Mouse (Mus musculus) ES-E14 (cell line): ENCODE results near the gene Aqp1. TPM values are rescaled to one million over a fixed set of nuclear protein-coding genes. Genes with fewer than 3 reads are reported as not detected.

Experiments used
- DNase-seq: peaks from one replicate; pipeline ENCODE4 v3.0.0-alpha.2; 2013; ENCODE audit warnings: low read depth, low spot score
- H3K27ac ChIP-seq: 2 replicates; pipeline ENCODE4 v1.5.1; 2012; ENCODE audit warnings: low read depth, mild to moderate bottlenecking, low read length, moderate library complexity, mixed read lengths; ENCODE audit not compliant: poor library complexity, insufficient read depth, severe bottlenecking
- H3K36me3 ChIP-seq: 2 replicates; pipeline ENCODE4 v1.6.1; 2012; ENCODE audit warnings: mild to moderate bottlenecking, low read length, moderate library complexity, mixed read lengths; ENCODE audit not compliant: control insufficient read depth, poor library complexity, insufficient read depth, severe bottlenecking
- H3K4me1 ChIP-seq, 2 experiments: fragments of 150-350 bp in 1 of 2; sonication (generic) in 1 of 2; 2 replicates each; pipeline ENCODE4 v1.6.1; 2012; ENCODE audit warnings: low read length in 2 of 2, mild to moderate bottlenecking in 1 of 2, mixed read lengths in 1 of 2; ENCODE audit not compliant: control insufficient read depth in 2 of 2, insufficient read depth in 2 of 2, poor library complexity in 1 of 2
- H3K4me3 ChIP-seq, 2 experiments: fragments of 150-350 bp in 1 of 2; sonication (generic) in 1 of 2; 2 replicates each; pipeline ENCODE4 v1.5.1; 2012; ENCODE audit warnings: low read length in 2 of 2, low read depth in 1 of 2, mild to moderate bottlenecking in 1 of 2, mixed read lengths in 1 of 2; ENCODE audit not compliant: insufficient read depth in 1 of 2, poor library complexity in 1 of 2, severe bottlenecking in 1 of 2
- H3K9ac ChIP-seq: 2 replicates; pipeline ENCODE4 v1.6.1; 2012; ENCODE audit warnings: low read depth, mild to moderate bottlenecking, low read length, mixed read lengths; ENCODE audit not compliant: poor library complexity, insufficient read depth, severe bottlenecking
- H3K9me3 ChIP-seq: fragments of 150-350 bp; sonication (generic); 2 replicates; pipeline ENCODE4 v1.6.1; 2012; ENCODE audit warnings: low read depth, mild to moderate bottlenecking, low read length; ENCODE audit not compliant: control insufficient read depth, insufficient read depth
- CHD2 ChIP-seq: IDR thresholded peaks from 2 replicates; pipeline ENCODE4 v1.6.1; 2014; ENCODE audit warnings: mild to moderate bottlenecking, low read depth, low read length, inconsistent platforms
- HCFC1 ChIP-seq: IDR thresholded peaks from 2 replicates; pipeline ENCODE4 v1.6.1; 2012; ENCODE audit warnings: low read length, inconsistent platforms, borderline replicate concordance; ENCODE audit not compliant: insufficient read depth
- MAFK ChIP-seq: IDR thresholded peaks from 2 replicates; pipeline ENCODE4 v1.6.1; 2014; ENCODE audit warnings: mild to moderate bottlenecking, low read depth, low read length, inconsistent platforms; ENCODE audit not compliant: insufficient read depth
- ZC3H11A ChIP-seq: IDR thresholded peaks from 2 replicates; pipeline ENCODE4 v1.6.1; 2012; ENCODE audit warnings: low read depth, mild to moderate bottlenecking, inconsistent platforms, low read length, borderline replicate concordance
- ZNF384 ChIP-seq: IDR thresholded peaks from 2 replicates; pipeline ENCODE4 v1.6.1; 2012; ENCODE audit warnings: low read depth, low read length, inconsistent platforms
- in situ Hi-C, 2 experiments: fragments of 600-800 bp; cut with MboI; formaldehyde crosslinking; loops; one replicate each; pipeline ENCODE4 v1.15.1; 2025; ENCODE audit warnings: low sequenced_read_pairs in 2 of 2, inconsistent platforms in 1 of 2; ENCODE audit not compliant: unreplicated experiment in 2 of 2
- total RNA-seq: library from RNA; depleted of rRNA; stranded (reverse); fragments of 300-350 nt; gene quantifications from 2 replicates; pipeline ENCODE4 v1.2.3, GENCODE M21; 2012; rRNA removed

The Aqp1 gene
- total RNA-seq = 0.36 TPM in 1 of 2 replicates, not detected in the other

DNA sequence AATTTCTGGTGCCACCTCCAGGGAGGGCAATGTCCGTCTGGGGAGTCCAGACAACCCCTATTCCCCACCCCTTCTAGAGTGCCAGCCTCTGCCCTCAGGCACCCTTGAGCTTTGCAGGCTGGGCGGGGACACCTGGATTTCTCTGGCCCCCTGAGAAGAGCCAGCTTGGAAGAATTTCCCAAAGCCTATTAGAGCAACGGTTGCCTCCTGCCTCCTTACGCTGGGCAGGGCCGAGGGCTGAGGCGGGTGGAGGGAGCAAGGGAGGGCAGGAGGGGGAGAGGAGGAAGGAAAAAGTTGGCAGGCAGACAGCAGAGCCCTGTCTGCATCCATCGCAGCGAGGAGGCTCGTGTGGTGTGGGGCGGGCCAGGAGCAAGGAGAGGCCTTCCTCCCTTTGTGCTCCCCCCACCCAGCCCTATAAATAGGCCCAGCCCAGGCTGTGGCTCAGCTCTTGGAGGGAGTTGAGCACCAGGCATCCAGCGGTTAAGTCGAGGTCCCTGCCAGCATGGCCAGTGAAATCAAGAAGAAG is at the start of gene Aqp1:
Gene Aqp1, plus strand, starts transcription at position 444 of the 526 bp plus-strand sequence.
- TF ChIP-seq ZNF384 (no peak), MAFK (no peak), HCFC1 (no peak), ZC3H11A (no peak), CHD2 (no peak)
- no peaks in the 10 kb centered on the region for H3K4me1 ChIP-seq
- no peaks in the 10 kb centered on the region for H3K9me3 ChIP-seq
- no peak for DNase-seq
- no peak within 1 kb of the TSS for H3K4me3 ChIP-seq
- H3K9ac ChIP-seq = no peak within 1 kb of the TSS
- H3K27ac ChIP-seq = no peak within 1 kb of the TSS
- in situ Hi-C loops = no loop called here
- H3K36me3 ChIP-seq = no peaks in the 10 kb centered on the region

DNA sequence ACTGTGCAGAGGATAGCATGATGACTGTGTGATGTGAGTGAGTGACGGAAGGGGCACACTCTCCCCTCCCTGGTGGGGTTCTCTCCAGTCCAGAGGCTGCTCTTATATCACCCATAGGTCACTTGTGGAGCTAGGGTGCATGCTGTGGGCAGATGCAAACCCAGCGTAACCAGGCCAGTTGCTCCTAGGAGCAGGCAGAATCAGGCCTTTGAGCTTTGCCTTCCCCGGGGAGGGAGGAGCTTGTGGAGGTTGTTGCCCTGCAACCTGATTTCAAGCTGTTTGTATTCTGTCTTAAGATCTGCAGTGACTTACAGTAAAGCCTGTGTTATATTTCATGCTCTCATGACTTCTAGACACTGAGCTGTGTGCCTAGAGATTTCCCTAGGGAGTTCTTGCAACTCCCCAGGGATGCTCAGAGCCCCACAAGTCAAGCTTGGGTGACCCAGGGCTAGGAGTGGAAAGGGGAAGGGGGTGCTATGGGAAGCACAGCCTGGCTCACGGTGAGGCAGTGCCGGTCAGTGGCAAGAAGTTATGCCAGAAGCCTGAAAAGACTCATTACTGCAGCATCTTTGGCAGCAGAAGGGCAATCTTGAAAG is 48.1 kb upstream of the Aqp1 start:
- no peaks in the 10 kb centered on the region for H3K36me3 ChIP-seq
- H3K4me3 ChIP-seq = no peak overlapping the region
- DNase-seq = no peak
- no peaks in the 10 kb centered on the region for H3K9me3 ChIP-seq
- TF ChIP-seq CHD2 = no peak
- TF ChIP-seq HCFC1 = no peak
- no peak for TF ChIP-seq ZC3H11A
- no peak for TF ChIP-seq MAFK
- TF ChIP-seq ZNF384 = no peak
- H3K9ac ChIP-seq = no peak overlapping the region
- H3K27ac ChIP-seq = no peak overlapping the region
- no peaks in the 10 kb centered on the region for H3K4me1 ChIP-seq
- in situ Hi-C loops = no loop called here

DNA sequence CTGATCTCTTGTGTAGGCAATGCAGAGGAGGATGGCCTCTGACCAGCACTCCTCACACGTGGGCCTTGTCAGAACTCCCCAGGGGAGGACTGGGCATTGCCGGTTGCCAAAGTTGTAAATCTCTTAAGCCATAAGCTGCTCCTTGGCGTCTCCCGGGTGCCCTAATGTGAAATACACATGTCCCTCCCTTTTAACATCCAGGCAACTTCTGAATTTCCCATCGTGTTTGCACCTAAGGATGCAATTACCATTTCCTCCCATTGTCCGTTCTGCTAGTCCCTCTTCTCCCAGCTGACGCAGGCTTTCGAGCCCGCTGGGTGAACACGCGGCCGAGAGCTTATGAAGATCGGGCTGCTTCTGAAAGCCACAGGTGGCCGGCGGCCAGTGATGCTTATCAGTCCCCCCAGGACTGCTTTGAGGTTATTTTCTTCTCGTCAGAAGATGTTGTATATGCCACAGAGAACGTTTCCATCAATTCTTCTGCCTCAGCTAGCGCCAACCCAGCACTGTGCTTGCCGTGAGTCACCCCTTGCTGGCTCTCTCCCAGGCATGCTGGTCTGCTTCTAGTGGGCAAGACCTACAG is 41.6 kb upstream of the Aqp1 start:
- in situ Hi-C loops = no loop called here
- DNase-seq = no peak
- no peaks in the 10 kb centered on the region for H3K36me3 ChIP-seq
- no peak overlapping the region for H3K9ac ChIP-seq
- H3K4me1 ChIP-seq = no peaks in the 10 kb centered on the region
- TF ChIP-seq CHD2 = no peak
- no peak for TF ChIP-seq ZNF384
- no peak for TF ChIP-seq ZC3H11A
- no peak for TF ChIP-seq HCFC1
- no peak overlapping the region for H3K4me3 ChIP-seq
- H3K27ac ChIP-seq = no peak overlapping the region
- no peaks in the 10 kb centered on the region for H3K9me3 ChIP-seq

DNA sequence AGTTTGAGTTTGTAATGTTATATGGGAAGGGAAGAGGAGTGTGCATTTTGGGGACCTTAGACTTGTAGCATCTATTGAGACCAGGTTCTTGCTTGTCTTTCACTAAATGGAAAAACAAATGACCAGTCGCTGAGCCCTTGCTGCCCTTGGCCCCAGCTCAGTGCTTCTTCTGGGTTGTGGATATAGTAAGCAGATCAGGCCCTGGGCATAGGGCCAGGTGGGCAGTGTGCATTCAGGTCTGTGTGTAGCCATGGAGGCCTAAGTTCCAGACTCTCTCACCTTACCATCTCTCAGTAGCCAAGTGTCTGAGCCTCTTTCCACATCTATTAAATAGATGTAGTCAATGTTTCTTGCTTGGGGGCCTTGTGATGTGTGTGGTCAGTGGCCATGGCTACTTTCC is 40.9 kb upstream of the Aqp1 start:
- H3K4me1 ChIP-seq = no peaks in the 10 kb centered on the region
- no peak overlapping the region for H3K27ac ChIP-seq
- H3K9ac ChIP-seq = no peak overlapping the region
- in situ Hi-C loops = no loop called here
- no peaks in the 10 kb centered on the region for H3K9me3 ChIP-seq
- H3K4me3 ChIP-seq = no peak overlapping the region
- TF ChIP-seq ZC3H11A (no peak), MAFK (no peak), ZNF384 (no peak), CHD2 (no peak), HCFC1 (no peak)
- no peaks in the 10 kb centered on the region for H3K36me3 ChIP-seq
- DNase-seq = no peak

DNA sequence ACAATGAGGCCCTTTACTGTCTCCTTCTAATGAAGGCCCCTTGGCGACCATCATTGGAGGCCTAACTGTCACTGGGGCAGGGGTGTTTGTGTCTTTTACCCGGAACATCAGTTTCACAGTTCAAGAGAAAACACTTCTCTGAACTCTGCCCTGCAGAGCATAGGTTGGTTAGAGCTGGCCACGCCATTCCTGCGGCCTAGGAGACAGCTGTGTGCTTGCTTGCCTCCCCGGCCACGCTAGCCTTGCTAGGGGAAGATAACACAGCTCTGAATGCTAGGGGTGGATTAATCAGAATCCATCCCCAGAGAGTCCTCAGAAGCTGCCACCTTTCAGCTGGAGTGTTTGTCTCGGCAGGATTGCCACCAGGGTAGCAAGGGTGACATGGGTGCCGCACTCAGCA is 36.8 kb upstream of the Aqp1 start:
- no peak overlapping the region for H3K4me3 ChIP-seq
- H3K4me1 ChIP-seq = no peaks in the 10 kb centered on the region
- no peak for DNase-seq
- H3K27ac ChIP-seq = no peak overlapping the region
- H3K9ac ChIP-seq = no peak overlapping the region
- in situ Hi-C loops = no loop called here
- no peaks in the 10 kb centered on the region for H3K9me3 ChIP-seq
- no peaks in the 10 kb centered on the region for H3K36me3 ChIP-seq
- TF ChIP-seq ZNF384 (no peak), HCFC1 (no peak), MAFK (no peak), CHD2 (no peak), ZC3H11A (no peak)
